Mouse (Mus musculus) gastrocnemius, postnatal 36 days (tissue): ENCODE results near the gene Gm10198. TPM values are rescaled to one million over a fixed set of nuclear protein-coding genes. Genes with fewer than 3 reads are reported as not detected.

Source experiments
- DNase-seq, 2 experiments: peaks; one replicate each; pipeline ENCODE4 v3.0.0; 2022
- intact Hi-C: fragments of 180-260 bp; cut with DNase I; formaldehyde crosslinking; loops from one replicate; pipeline ENCODE4 v1.15.1; 2025
- long read RNA-seq, 2 experiments: library from polyadenylated mRNA; stranded (forward); transcript quantifications; one replicate each; pipeline ENCODE4 v2.0.0; 2021
- total RNA-seq, 2 experiments: library from RNA; stranded (reverse); gene quantifications; 2 replicates each; pipeline ENCODE4 v1.2.3; 2021

Gm10198 gene
- not detected for total RNA-seq
- long read RNA-seq, experiment 1: 0 reads
- long read RNA-seq, experiment 2: 0 reads

GRCm38 (mm10) chr13:111592485-111592884 lies at the start of gene Gm10198:
Gene Gm10198 (plus strand): TSS chr13:111592785.
- DNase-seq: no peak
- intact Hi-C loops: no loop called here

GRCm38 (mm10) chr13:111545286-111545685 lies 47.3 kb upstream of the Gm10198 start:
- no peak for DNase-seq
- intact Hi-C loops: no loop called here

GRCm38 (mm10) chr13:111552769-111553168 lies 39.8 kb upstream of the Gm10198 start:
- no peak for DNase-seq
- intact Hi-C loops: no loop called here

GRCm38 (mm10) chr13:111553182-111553581 lies 39.4 kb upstream of the Gm10198 start:
- intact Hi-C loops: no loop called here
- no peak for DNase-seq

- no peak for DNase-seq
- intact Hi-C loops: no loop called here
Observed at GRCm38 (mm10) chr13:111553941-111554340, 38.6 kb upstream of the Gm10198 start.

GRCm38 (mm10) chr13:111555333-111555732 lies 37.3 kb upstream of the Gm10198 start:
- no peak for DNase-seq
- intact Hi-C loops: no loop called here

GRCm38 (mm10) chr13:111556375-111556774 lies 36.2 kb upstream of the Gm10198 start:
- intact Hi-C loops: no loop called here
- DNase-seq: no peak

- intact Hi-C loops: no loop called here
- no peak for DNase-seq
Observed at GRCm38 (mm10) chr13:111560152-111560551, 32.4 kb upstream of the Gm10198 start.

- intact Hi-C loops: no loop called here
Observed at GRCm38 (mm10) chr13:111562595-111562994, 30.0 kb upstream of the Gm10198 start.

GRCm38 (mm10) chr13:111574196-111574595 lies 18.4 kb upstream of the Gm10198 start:
- intact Hi-C loops: no loop called here
- no peak for DNase-seq

More at GRCm38 (mm10) chr13:111562595-111562994, 30.0 kb upstream of the Gm10198 start:
- DNase-seq: no peak

GRCm38 (mm10) chr13:111577177-111577576 lies 15.4 kb upstream of the Gm10198 start:
- intact Hi-C loops: no loop called here
- no peak for DNase-seq

- DNase-seq: no peak
- intact Hi-C loops: no loop called here
Observed at GRCm38 (mm10) chr13:111580054-111580453, 12.5 kb upstream of the Gm10198 start.

GRCm38 (mm10) chr13:111598111-111598510 lies 5.5 kb downstream of the Gm10198 start:
- DNase-seq: no peak
- intact Hi-C loops: no loop called here

- DNase-seq: no peak
- intact Hi-C loops: no loop called here
Observed at GRCm38 (mm10) chr13:111601383-111601782, 8.8 kb downstream of the Gm10198 start.

GRCm38 (mm10) chr13:111604826-111605225 lies 12.2 kb downstream of the Gm10198 start:
- intact Hi-C loops: no loop called here
- no peak for DNase-seq

- DNase-seq: no peak
- intact Hi-C loops: no loop called here
Observed at GRCm38 (mm10) chr13:111616168-111617125, 23.9 kb downstream of the Gm10198 start.

GRCm38 (mm10) chr13:111620433-111620832 lies 27.8 kb downstream of the Gm10198 start:
- no peak for DNase-seq
- intact Hi-C loops: no loop called here

GRCm38 (mm10) chr13:111622425-111622824 lies 29.8 kb downstream of the Gm10198 start:
- intact Hi-C loops: no loop called here
- DNase-seq: no peak

GRCm38 (mm10) chr13:111623112-111623511 lies 30.5 kb downstream of the Gm10198 start:
- DNase-seq: no peak
- intact Hi-C loops: no loop called here

- no peak for DNase-seq
- intact Hi-C loops: no loop called here
Observed at GRCm38 (mm10) chr13:111624115-111624514, 31.5 kb downstream of the Gm10198 start.

GRCm38 (mm10) chr13:111634163-111635160 lies 41.9 kb downstream of the Gm10198 start:
- intact Hi-C loops: no loop called here
- no peak for DNase-seq
